Mouse (Mus musculus) heart, embryonic 10.5 days (tissue): ENCODE results near the gene Fcgr4. TPM values are rescaled to one million over a fixed set of nuclear protein-coding genes. Genes with fewer than 3 reads are reported as not detected.
"Not testable (repeated sequence)": the region's sequence is repeated elsewhere in the genome, so short reads cannot be mapped to it uniquely, and the experiment has no call there.

ENCODE experiments used
- DNase-seq: peaks from one replicate; pipeline ENCODE4 v3.0.0-alpha.2; 2017; ENCODE audit warnings: low spot score
- H3K27ac ChIP-seq: fragments of 300-500 bp; sonication (generic); 2 replicates; pipeline ENCODE4 v1.5.1; 2016; ENCODE audit warnings: mild to moderate bottlenecking
- H3K27me3 ChIP-seq: fragments of 300-500 bp; sonication (generic); 2 replicates; pipeline ENCODE4 v1.6.1; 2016; ENCODE audit warnings: mild to moderate bottlenecking; ENCODE audit not compliant: poor library complexity, insufficient read depth, severe bottlenecking
- H3K36me3 ChIP-seq: fragments of 300-500 bp; sonication (generic); 2 replicates; pipeline ENCODE4 v1.6.1; 2016; ENCODE audit warnings: mild to moderate bottlenecking, moderate library complexity
- H3K4me1 ChIP-seq: fragments of 300-500 bp; sonication (generic); 2 replicates; pipeline ENCODE4 v1.6.1; 2016; ENCODE audit warnings: mild to moderate bottlenecking
- H3K4me3 ChIP-seq: fragments of 300-500 bp; sonication (generic); 2 replicates; pipeline ENCODE4 v1.5.1; 2016; ENCODE audit warnings: mild to moderate bottlenecking, moderate library complexity
- H3K9me3 ChIP-seq: fragments of 300-500 bp; sonication (generic); 2 replicates; pipeline ENCODE4 v1.6.1; 2016; ENCODE audit warnings: mild to moderate bottlenecking, moderate library complexity
- WGBS: fragments of 180-500 bp; shearing (Covaris S2); methylation state at CpG from one replicate; pipeline ENCODE4 v1.1.7; 2016; 5-methylcytosine and 5-hydroxymethylcytosine counted together
- polyA plus RNA-seq: library from polyadenylated mRNA; unstranded; fragments of >200 nt; fragmentation: Nextera tagmentation; extraction: Ambion mirVana; gene quantifications from 2 replicates; pipeline ENCODE4 v1.2.1, GENCODE M21; 2016

Gene Fcgr4
- polyA plus RNA-seq: 0.14 TPM in 1 of 2 replicates, not detected in the other

- no peak for DNase-seq
- H3K36me3 ChIP-seq: no peaks in the 10 kb centered on the region
- H3K27ac ChIP-seq: no peak within 1 kb of the TSS
- 81% methylated on average over 2 of the region's 2 CpGs for WGBS
- no peaks in the 10 kb centered on the region for H3K4me1 ChIP-seq
- no peak within 1 kb of the TSS for H3K4me3 ChIP-seq
- H3K9me3 ChIP-seq: no peaks in the 10 kb centered on the region
- H3K27me3 ChIP-seq: no peaks in the 10 kb centered on the region; the same call in 1 of the 2 replicates
These were observed at the start of gene Fcgr4 for GRCm38 (mm10) chr1:171018737-171019136. TSS of gene Fcgr4 (plus strand) at chr1:171018920.

GRCm38 (mm10) chr1:170972494-170972893 lies 46.2 kb upstream of the Fcgr4 start:
- Histone ChIP-seq H3K27me3 (no peaks in the 10 kb centered on the region), H3K27ac (no peak overlapping the region), H3K36me3 (no peaks in the 10 kb centered on the region), H3K4me1 (no peaks in the 10 kb centered on the region), H3K9me3 (no peaks in the 10 kb centered on the region), H3K4me3 (no peak overlapping the region)
- no peak for DNase-seq
- 77% methylated on average over 6 of the region's 6 CpGs for WGBS

GRCm38 (mm10) chr1:170972936-170973335 lies 45.8 kb upstream of the Fcgr4 start:
- DNase-seq: no peak
- Histone ChIP-seq H3K27ac (no peak overlapping the region), H3K4me1 (no peaks in the 10 kb centered on the region), H3K4me3 (no peak overlapping the region), H3K9me3 (no peaks in the 10 kb centered on the region), H3K36me3 (no peaks in the 10 kb centered on the region), H3K27me3 (no peaks in the 10 kb centered on the region)
- 77% methylated on average over 4 of the region's 4 CpGs for WGBS

- H3K4me1 ChIP-seq: no peaks in the 10 kb centered on the region
These were observed 44.5 kb upstream of the Fcgr4 start for GRCm38 (mm10) chr1:170974171-170974570.

GRCm38 (mm10) chr1:170974736-170975135 lies 44.0 kb upstream of the Fcgr4 start:
- Histone ChIP-seq H3K4me1 (no peaks in the 10 kb centered on the region), H3K4me3 (no peak overlapping the region), H3K27ac (no peak overlapping the region), H3K36me3 (no peaks in the 10 kb centered on the region), H3K27me3 (no peaks in the 10 kb centered on the region), H3K9me3 (no peaks in the 10 kb centered on the region)
- no peak for DNase-seq
- 92% methylated on average over 2 of the region's 2 CpGs for WGBS

More at GRCm38 (mm10) chr1:170974171-170974570, 44.5 kb upstream of the Fcgr4 start:
- Histone ChIP-seq H3K4me3 (no peak overlapping the region), H3K36me3 (no peaks in the 10 kb centered on the region), H3K27ac (no peak overlapping the region), H3K27me3 (no peaks in the 10 kb centered on the region), H3K9me3 (no peaks in the 10 kb centered on the region)
- no peak for DNase-seq
- WGBS: 79% methylated on average over 8 of the region's 8 CpGs

- H3K4me1 ChIP-seq, DNase-seq, H3K27ac ChIP-seq, H3K9me3 ChIP-seq, H3K4me3 ChIP-seq, H3K27me3 ChIP-seq, H3K36me3 ChIP-seq: not testable (repeated sequence)
- 75% methylated on average over 2 of the region's 2 CpGs for WGBS
These were observed 43.4 kb upstream of the Fcgr4 start for GRCm38 (mm10) chr1:170975350-170975749.

- H3K36me3 ChIP-seq: no peaks in the 10 kb centered on the region
- no peak overlapping the region for H3K27ac ChIP-seq
- H3K4me1 ChIP-seq: no peaks in the 10 kb centered on the region
- 63% methylated on average over 7 of the region's 7 CpGs for WGBS
- no peaks in the 10 kb centered on the region for H3K27me3 ChIP-seq
- H3K4me3 ChIP-seq: no peak overlapping the region
- H3K9me3 ChIP-seq: no peaks in the 10 kb centered on the region
- no peak for DNase-seq
These were observed 43.0 kb upstream of the Fcgr4 start for GRCm38 (mm10) chr1:170975751-170976161.

- H3K9me3 ChIP-seq: no peaks in the 10 kb centered on the region
- no peaks in the 10 kb centered on the region for H3K36me3 ChIP-seq
- no peak for DNase-seq
- H3K27me3 ChIP-seq: no peaks in the 10 kb centered on the region
- H3K27ac ChIP-seq: no peak within 1 kb of the TSS
- no peak within 1 kb of the TSS for H3K4me3 ChIP-seq
- no peaks in the 10 kb centered on the region for H3K4me1 ChIP-seq
- WGBS: 78% methylated on average over 5 of the region's 5 CpGs
These were observed 42.3 kb upstream of the Fcgr4 start, which contains the start of gene Fcgr2b for GRCm38 (mm10) chr1:170976447-170976846. TSS of gene Fcgr2b (minus strand) at chr1:170976547.

- Histone ChIP-seq H3K4me1 (no peaks in the 10 kb centered on the region), H3K4me3 (no peak overlapping the region)
- 69% methylated on average over 4 of the region's 4 CpGs for WGBS
These were observed 40.1 kb upstream of the Fcgr4 start for GRCm38 (mm10) chr1:170978601-170979000.

GRCm38 (mm10) chr1:170981679-170982078 lies 37.0 kb upstream of the Fcgr4 start:
- H3K27me3 ChIP-seq, DNase-seq, H3K4me3 ChIP-seq, H3K36me3 ChIP-seq, H3K4me1 ChIP-seq, H3K9me3 ChIP-seq, H3K27ac ChIP-seq: not testable (repeated sequence)
- 77% methylated on average over 1 of the region's 1 CpGs for WGBS

More at GRCm38 (mm10) chr1:170978601-170979000, 40.1 kb upstream of the Fcgr4 start:
- Histone ChIP-seq H3K9me3 (no peaks in the 10 kb centered on the region), H3K27me3 (no peaks in the 10 kb centered on the region), H3K36me3 (no peaks in the 10 kb centered on the region), H3K27ac (no peak overlapping the region)
- DNase-seq: no peak

GRCm38 (mm10) chr1:170982301-170982700 lies 36.4 kb upstream of the Fcgr4 start:
- Histone ChIP-seq H3K4me1 (no peaks in the 10 kb centered on the region), H3K27ac (no peak overlapping the region), H3K9me3 (no peaks in the 10 kb centered on the region), H3K27me3 (no peaks in the 10 kb centered on the region), H3K36me3 (no peaks in the 10 kb centered on the region), H3K4me3 (no peak overlapping the region)
- no peak for DNase-seq
- 80% methylated on average over 2 of the region's 2 CpGs for WGBS

GRCm38 (mm10) chr1:170983066-170983465 lies 35.7 kb upstream of the Fcgr4 start:
- no peak overlapping the region for H3K4me3 ChIP-seq
- whole genome bisulfite sequencing: 82% methylated on average over 4 of the region's 4 CpGs

GRCm38 (mm10) chr1:170985092-170985491 lies 33.6 kb upstream of the Fcgr4 start:
- no peak for DNase-seq
- Histone ChIP-seq H3K9me3 (no peaks in the 10 kb centered on the region), H3K4me1 (no peaks in the 10 kb centered on the region), H3K27me3 (peaks cover 20% of the 10 kb centered on the region; the same call in 1 of the 2 replicates), H3K4me3 (no peak overlapping the region), H3K36me3 (no peaks in the 10 kb centered on the region), H3K27ac (no peak overlapping the region)
- 82% methylated on average over 3 of the region's 3 CpGs for WGBS

More at GRCm38 (mm10) chr1:170983066-170983465, 35.7 kb upstream of the Fcgr4 start:
- no peaks in the 10 kb centered on the region for H3K4me1 ChIP-seq
- H3K27ac ChIP-seq: no peak overlapping the region
- H3K36me3 ChIP-seq: no peaks in the 10 kb centered on the region
- H3K27me3 ChIP-seq: peaks cover 4% of the 10 kb centered on the region; the same call in 1 of the 2 replicates
- H3K9me3 ChIP-seq: no peaks in the 10 kb centered on the region
- no peak for DNase-seq

- H3K4me1 ChIP-seq: no peaks in the 10 kb centered on the region
These were observed 32.9 kb upstream of the Fcgr4 start for GRCm38 (mm10) chr1:170985861-170986260.

More at GRCm38 (mm10) chr1:170985861-170986260, 32.9 kb upstream of the Fcgr4 start:
- no peak overlapping the region for H3K27ac ChIP-seq
- no peaks in the 10 kb centered on the region for H3K9me3 ChIP-seq
- WGBS: 83% methylated on average over 5 of the region's 5 CpGs
- DNase-seq: no peak
- no peaks in the 10 kb centered on the region for H3K36me3 ChIP-seq
- no peak overlapping the region for H3K4me3 ChIP-seq
- peaks cover 22% of the 10 kb centered on the region; the same call in 1 of the 2 replicates for H3K27me3 ChIP-seq
